Mouse (Mus musculus): ENCODE measurements around the gene Gp9.
A peak's percentile ranks its signal among the peaks of the same experiment; 100 is the strongest.

Gene Gp9

GRCm38 (mm10) chr6:87777842-87778241, at the start of gene Gp9:
Gp9 (plus strand) TSS chr6:87778072.
- no peak for DNase-seq (ENCODE audit: low read depth, low spot score)

DNA sequence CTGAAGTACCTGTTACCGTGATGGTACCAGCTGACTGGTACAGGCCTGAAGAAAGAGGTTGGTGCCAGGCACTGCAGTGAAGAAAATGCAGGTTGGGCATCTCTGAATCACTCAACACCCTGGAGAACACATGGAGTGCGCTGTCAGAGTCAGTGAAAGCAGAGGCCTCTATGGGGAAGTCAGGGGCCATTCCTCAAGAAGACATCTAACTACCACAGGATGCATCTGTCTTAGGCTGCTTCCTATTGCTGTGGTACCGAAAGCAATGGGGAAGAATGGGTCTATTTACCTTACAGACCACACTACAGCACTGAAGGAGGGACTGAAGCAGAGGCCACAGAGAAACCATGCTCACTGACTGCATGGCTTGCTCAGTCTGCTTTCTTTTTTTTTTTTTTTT, 49.8 kb upstream of the Gp9 start:
- DNase-seq (ENCODE audit: low read depth, low spot score): no peak

DNA sequence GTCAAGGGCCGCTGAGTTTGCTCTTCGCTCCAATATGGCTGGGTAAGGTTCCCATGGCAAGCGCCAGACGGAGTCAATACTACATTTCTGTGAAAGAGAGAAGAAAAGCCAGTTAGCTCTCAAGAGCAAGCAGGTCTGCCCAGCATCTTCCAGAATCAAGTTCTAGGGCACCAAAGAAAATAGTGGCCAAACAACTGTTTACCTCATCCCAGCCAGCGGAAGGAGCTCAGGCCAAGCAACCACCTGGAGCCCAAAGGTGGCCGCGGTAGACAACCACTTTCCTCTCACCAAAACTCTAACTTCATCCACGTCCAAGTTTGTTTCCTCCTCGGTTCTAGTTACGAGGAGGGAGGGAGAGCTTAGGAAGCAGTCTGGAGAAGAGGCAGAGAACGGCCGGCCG, 47.7 kb upstream of the Gp9 start:
- DNase-seq (ENCODE audit: low read depth, low spot score): no peak

- DNase-seq (ENCODE audit: low read depth, low spot score): peak; percentile 48
Observed at GRCm38 (mm10) chr6:87730591-87731462, 47.0 kb upstream of the Gp9 start, which contains the start of gene Efcc1. Efcc1 (plus strand) TSS chr6:87730869.

DNA sequence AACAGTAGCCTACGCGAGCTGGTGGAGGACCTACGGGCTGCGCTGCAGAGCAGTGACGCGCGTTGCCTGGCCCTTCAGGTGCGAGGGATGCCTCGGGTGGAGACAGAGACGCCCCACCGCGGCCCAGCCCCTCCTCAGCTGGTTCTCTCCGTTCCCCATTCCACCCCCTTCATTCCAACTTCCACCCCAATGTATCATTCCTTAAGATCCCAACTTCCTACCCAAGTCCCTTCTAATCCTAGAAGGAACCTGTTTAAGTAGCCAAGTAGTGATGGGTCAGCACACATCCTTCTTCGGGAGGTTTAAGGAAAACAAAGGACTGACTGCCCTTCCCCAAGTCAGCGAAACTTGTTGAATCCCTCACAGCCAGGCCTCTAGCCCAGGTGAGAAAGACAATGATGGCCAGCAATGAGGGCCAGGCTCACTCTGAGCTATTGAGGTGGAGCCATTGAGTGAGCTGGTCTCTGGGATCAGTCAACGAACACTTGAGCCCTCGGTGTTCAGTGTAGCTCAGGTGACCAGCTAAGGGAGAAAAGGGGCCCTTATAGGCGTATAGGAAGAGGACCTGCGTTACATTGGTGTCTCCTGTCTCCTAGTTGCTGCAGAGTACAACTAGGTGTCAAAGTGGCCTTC, 46.3 kb upstream of the Gp9 start:
- no peak for DNase-seq (ENCODE audit: low read depth, low spot score)

- no peak for DNase-seq (ENCODE audit: low read depth, low spot score)
Observed at GRCm38 (mm10) chr6:87732151-87733011, 45.5 kb upstream of the Gp9 start.

DNA sequence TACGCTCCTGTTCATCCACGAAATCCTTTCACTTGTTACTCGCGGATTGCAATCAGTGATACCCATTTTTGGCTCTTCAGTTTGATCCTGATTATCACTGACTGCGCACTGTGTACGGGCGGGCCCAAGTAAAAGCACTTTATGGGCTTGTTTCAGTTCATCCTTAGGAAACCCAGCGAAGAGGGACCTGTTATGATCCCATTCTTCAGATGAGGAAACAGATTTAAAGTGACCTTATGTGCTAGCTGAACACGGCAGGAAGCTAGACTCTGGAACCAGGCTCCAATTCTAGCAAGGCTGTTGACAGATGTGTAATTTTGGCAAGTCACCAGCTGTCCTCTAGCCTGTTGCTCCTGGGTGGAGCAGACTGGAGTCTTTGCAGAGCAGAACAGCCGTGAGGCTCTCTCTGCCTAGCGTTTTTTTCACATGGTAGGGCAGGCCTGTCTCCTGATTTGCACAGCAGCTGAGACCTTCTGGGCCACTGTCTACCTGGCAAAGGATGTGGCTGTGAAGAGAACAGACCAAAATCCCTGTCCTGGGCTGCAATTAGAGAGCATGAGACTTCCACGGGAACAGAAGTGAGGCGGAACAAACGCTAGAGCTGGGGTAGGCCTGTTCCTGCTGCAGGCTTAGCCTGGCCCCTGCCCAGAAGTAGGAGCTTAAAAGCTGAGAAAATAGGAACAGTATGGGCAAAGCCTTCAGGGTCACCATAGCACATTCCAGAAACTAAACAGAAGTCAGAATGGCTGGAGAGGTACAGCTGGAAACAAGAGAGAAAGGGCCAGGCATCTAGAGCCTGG, 44.5 kb upstream of the Gp9 start:
- DNase-seq (ENCODE audit: low read depth, low spot score): peak; percentile 74

GRCm38 (mm10) chr6:87734136-87734535, 43.7 kb upstream of the Gp9 start:
- DNase-seq (ENCODE audit: low read depth, low spot score): no peak

DNA sequence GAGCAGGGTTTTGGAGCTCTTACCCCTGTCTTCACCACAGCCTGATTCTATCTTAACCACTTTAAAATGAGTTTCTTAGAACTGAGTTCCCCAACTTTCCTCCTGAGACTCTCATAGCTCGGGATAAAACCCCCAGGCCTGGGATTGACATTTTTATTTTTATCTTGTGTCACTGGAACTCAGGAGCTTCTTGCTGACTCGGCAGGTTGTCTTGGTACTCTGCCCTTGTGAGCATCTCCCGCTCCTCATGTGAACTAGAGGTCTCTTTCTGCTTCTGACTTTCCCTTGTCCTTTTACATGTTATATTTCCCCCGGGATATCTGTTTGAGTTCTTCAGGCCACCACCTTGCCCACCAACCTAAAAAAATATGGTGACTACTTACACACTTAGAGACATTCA, 40.9 kb upstream of the Gp9 start:
- no peak for DNase-seq (ENCODE audit: low read depth, low spot score)

DNA sequence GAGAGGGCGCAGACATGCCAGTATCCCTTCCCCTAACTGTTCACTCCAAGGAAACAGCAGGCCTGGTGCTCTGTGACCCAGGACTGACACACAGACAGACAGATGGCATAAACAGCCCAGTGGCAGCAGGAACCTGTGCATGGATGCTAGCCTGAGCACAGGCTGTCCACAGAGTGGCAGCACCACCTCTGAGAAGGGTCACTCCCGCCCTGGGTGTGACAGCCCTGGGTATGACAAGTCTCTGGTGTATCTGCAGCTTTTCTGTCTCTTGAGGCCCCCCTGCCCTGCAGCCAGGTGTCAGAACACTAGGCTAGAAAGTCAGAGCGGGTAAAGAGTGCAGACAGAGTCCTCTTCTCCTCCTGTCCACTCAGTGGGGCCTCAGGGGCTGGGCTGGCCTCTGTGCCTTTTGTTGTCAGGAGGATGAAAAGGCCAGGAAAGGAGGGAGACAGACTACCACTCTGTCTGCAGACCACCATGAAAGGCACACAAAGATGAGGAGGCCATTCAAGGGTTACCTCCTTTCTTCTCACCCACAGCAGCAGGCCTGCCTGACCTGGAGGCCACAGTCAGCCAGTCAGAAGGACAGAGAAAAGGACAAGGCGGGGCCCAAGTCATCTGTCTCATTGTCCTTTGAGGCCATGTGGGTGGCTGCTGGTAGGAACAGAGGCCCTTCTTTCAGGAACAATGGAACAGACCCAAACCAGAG, 39.8 kb upstream of the Gp9 start:
- DNase-seq (ENCODE audit: low read depth, low spot score): no peak

DNA sequence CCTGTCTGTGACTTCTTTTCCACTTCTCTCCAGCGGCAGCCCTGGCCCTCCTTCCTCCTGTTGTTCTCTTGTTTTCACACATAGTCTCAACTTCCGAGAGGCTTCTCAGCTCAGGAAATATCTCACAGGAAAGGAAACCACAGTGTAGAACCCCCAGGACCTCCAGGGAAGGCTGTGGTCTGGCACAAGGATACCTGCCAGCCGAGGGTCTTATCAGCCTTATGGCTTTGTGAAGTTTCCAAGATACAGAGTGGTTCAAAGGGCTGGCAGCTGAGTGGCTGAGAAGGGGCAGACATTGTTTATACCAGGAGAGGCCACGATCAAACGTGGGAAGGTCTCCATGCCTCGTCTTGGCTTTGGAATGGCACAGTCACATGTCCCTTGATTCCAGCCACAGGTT, 38.0 kb upstream of the Gp9 start:
- DNase-seq (ENCODE audit: low read depth, low spot score): no peak

DNA sequence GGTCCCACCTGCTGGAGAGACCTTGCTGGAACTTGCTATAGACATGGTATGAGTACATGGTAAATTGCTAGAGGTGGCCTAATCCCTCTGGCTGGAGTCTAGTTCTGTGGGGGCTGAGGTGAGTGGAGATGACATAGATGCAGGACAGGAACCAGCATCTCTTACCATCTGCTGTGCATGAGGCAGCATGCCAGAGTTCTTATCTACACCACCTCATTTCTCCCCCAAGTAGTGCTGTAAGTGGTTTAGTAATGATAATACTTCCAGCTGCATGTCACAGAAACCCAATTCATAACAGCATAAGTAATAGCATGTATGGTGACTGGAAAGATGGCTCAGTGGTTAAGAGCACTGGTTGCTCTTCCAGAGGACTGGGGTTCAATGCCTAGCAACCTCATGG, 37.4 kb upstream of the Gp9 start:
- DNase-seq (ENCODE audit: low read depth, low spot score): no peak

- no peak for DNase-seq (ENCODE audit: low read depth, low spot score)
Observed at GRCm38 (mm10) chr6:87741978-87742377, 35.9 kb upstream of the Gp9 start.

GRCm38 (mm10) chr6:87742804-87743203, 35.1 kb upstream of the Gp9 start:
- peak; percentile 38 for DNase-seq (ENCODE audit: low read depth, low spot score)

DNA sequence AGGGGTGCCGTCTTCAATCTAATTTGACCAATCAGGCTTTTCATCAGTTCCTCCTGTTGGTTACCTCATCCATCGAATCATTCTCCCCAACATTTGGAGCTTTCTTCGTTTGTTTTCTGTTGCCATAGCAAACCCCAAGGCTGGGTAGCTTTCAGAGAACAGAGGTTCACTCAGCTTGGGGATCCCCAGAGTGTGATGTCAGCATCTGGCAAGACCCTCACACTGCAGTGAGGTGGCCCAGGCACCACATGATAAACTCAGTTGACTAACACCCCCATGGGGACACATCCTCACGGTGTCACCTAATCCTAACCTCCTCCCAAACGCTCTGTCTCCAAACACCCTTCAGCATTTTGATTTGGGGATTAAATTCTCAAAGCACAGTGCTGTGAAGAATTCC, 34.6 kb upstream of the Gp9 start:
- DNase-seq (ENCODE audit: low read depth, low spot score): peak; percentile 75

DNA sequence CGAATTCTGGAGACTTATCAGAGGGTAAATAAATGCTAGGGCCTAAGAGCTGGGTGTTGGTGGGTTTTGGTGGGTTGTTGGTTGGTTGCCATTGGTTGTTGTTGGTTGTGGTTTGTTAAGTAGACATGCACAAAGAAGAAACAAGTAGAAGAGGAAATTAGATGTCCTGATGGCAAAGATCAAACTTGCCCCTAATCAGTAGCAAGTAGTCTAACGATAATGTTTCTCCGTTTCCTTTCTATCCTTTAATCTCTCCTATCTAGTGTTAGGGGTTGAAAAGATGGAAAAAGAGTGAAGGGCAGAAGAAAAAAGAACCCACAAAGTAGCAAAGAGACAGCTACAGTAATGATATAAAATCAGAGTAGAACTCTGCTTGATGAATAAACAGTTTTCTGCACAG, 33.2 kb upstream of the Gp9 start:
- DNase-seq (ENCODE audit: low read depth, low spot score): no peak

- DNase-seq (ENCODE audit: low read depth, low spot score): no peak
Observed at GRCm38 (mm10) chr6:87745301-87745700, 32.6 kb upstream of the Gp9 start.

DNA sequence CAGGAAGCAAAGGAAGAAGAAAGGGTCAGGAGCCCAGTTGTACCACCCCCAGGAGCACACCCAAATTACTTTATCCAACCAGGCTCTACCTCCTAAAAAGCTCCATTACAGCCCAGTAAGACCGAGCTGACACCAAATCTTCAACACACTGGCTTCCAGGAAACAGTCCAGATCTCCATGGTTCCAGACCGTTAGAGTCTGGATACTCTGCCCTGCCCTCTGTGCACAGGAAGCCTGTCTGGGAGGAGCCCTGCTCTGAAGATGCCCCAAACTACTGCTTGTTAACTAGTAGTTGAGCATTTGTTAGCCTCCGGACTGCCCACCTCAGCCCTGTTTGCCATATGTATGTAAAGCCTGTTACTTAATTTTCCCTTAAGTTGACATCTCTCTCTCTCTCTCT, 31.8 kb upstream of the Gp9 start:
- DNase-seq (ENCODE audit: low read depth, low spot score): peak; percentile 46

DNA sequence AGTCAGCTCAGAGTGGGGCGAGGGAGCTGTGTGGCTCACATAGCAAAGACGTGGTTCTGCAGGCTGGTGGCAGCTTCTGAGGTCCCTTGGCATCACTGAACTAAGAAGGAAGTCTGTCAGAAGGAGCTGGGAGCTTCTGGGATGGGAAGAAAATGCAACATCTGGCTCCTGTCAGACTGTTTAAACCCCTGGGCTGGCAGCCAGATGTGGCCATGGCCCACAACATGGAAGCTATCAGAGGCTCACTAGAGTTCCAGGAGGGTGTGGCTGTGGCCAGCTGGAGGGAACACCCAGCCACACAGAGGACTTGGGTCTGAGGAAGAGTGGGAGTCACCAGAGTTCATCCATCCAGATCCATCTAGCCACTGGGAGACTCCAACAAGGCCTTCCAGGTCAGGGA, 31.0 kb upstream of the Gp9 start:
- DNase-seq (ENCODE audit: low read depth, low spot score): peak; percentile 78

GRCm38 (mm10) chr6:87748078-87748477, 29.8 kb upstream of the Gp9 start:
- no peak for DNase-seq (ENCODE audit: low read depth, low spot score)

GRCm38 (mm10) chr6:87748531-87748930, 29.3 kb upstream of the Gp9 start:
- no peak for DNase-seq (ENCODE audit: low read depth, low spot score)

Measured in skeletal muscle tissue, adult 2 months (tissue).